Mouse (Mus musculus) erythroblast, adult 5-6 weeks (primary cell): Measurements from ENCODE around the gene Kcnn4. TPM values are rescaled to one million over a fixed set of nuclear protein-coding genes. Genes with fewer than 3 reads are reported as not detected.
"Not testable (repeated sequence)": the region's sequence is repeated elsewhere in the genome, so short reads cannot be mapped to it uniquely, and the experiment has no call there.

ENCODE experiments used
- ATAC-seq: replicated peaks from 2 replicates; pipeline ENCODE4 v1.8.0; 2016; ENCODE audit warnings: moderate number of reproducible peaks, mild to moderate bottlenecking, moderate TSS enrichment, inconsistent platforms; ENCODE audit not compliant: poor library complexity, low FRiP score, severe bottlenecking
- total RNA-seq, 2 experiments: library from RNA; stranded (forward) in 1 of 2; stranded (reverse) in 1 of 2; fragments of 150-400 nt in 1 of 2; fragments of 200-764, 138-1000 nt in 1 of 2; gene quantifications; 2 replicates each; pipeline versions ENCODE4 v1.2.3 to v1.2.4; 2015 to 2017; ENCODE audit warnings: low replicate concordance in 2 of 2

The Kcnn4 gene
- total RNA-seq, 2 experiments from 2014 or later, result 102 to 244 TPM

GRCm38 (mm10) chr7:24387059-24387556 lies 17.0 kb downstream of the Kcnn4 start:
- ATAC-seq, result no peak

DNA sequence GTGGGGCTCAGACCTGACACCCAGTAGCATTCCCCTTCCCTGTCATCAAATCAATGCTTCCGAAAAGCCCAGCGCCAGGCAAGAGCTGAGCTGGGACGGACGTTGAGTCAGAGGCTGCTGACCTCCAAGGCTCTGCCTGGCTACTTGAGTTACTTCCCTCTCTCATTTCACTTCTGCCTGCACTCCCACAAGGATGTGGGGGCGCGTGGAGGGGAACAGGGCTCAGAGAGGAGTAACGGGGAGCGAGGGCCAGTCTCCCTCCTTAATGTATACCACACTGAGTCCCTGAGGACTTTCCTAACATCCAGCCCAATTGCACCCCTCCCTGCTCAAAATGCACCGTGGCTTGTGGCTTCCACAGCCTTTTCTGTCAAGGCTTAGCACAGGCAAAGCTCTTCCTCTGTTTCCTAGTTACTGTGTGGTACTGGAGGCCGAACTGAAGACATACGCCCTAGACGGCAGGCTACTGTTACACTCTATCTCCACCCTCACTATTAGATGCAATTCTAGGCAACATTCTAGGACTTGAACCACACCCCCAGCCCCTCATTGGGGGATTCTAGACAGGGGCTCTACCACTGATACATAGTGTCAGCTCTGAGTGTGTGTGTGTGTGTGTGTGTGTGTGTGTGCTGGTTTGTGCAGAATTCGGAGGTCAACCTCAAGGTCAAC lies 19.6 kb downstream of the Kcnn4 start:
- no peak for ATAC-seq

DNA sequence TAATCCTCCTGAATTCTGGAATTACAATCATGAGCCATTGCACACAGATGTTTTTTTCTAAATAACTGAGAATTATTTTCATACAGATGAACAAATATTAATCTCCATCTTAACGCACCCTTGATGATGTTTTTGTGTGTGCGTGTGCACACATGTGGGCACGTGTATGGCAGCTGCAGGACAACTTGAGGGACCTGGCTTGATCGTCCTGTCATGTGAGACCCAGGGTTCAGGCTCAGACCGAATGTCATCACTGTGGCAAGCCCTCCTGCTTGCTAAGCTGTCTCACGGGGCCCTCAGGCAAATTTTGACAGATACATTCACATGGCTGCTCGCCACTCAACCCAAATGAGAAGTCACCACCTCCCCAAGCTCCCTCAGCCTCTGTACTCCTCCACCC lies 20.4 kb downstream of the Kcnn4 start:
- no peak for ATAC-seq

DNA sequence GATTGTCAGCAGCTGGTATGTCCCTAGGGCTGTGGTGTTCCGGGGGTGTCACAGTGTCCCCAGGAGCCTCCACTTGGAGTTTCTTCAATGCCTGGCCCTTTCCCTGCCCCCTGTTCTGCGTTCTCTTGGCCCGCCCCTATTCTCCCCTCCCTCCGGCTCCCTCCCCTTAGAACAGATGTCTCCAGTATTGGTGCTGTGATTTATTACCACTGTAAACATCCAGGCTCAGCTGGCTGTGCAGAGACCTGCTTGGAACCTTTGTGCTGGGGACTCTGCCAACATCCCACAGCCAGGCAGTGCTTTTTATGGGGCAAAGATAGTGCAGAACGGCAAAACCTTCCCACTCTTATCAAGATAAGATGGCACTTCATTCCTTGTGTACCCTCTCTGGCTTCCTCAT lies 21.0 kb downstream of the Kcnn4 start:
- no peak for ATAC-seq

DNA sequence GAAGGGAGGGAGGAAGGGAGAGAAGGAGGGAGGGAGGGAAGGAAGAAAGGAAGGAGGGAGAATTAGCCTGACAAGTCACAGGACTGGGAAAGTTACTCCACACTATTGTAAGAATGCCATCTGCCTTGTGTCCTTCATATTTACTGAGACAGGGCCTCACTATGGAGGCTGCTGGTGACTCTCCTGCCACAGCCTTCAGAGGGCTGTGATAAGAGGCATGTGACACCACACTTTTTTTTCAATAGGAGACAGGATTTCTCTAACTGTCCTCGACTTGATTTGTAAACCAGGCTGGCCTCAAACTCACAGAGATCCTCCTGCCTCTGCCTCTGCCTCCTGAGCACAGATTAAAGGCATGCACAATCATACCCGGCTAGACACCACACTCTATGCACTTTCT lies 21.6 kb downstream of the Kcnn4 start:
- ATAC-seq, result no peak

GRCm38 (mm10) chr7:24394054-24394453 lies 24.0 kb downstream of the Kcnn4 start:
- ATAC-seq, result no peak

GRCm38 (mm10) chr7:24394475-24395161 lies 24.6 kb downstream of the Kcnn4 start:
- peak; percentile 24 for ATAC-seq

GRCm38 (mm10) chr7:24396832-24397231 lies 26.8 kb downstream of the Kcnn4 start:
- peak; percentile 25; the same call in 1 of the 2 replicates for ATAC-seq

DNA sequence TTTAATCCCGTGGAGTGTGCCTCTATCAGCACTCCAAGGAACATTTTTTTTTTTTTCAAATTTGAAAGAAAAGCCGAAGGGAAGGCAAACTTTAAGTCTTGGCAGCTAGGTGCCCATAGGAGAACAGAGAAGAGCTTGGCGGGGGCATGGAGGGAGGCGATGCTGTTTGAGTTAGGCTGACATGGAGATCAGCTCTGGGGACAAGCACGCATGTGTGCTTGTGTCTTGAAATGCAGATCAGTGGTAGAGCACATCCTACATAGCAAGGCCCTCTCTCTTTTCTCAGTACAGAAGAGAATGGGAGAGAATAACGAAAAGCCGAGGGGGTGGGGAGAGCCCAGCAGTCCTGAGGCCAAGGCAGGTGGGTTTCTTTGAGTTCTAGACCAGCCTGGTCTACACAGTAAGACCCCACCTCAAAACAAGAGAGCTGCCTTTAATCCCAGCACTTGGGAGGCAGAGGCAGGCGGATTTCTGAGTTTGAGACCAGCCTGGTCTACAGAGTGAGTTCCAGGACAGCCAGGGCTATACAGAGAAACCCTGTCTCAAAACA lies 28.4 kb downstream of the Kcnn4 start:
- no peak for ATAC-seq

- peak; percentile 78 for ATAC-seq
These were observed 29.4 kb downstream of the Kcnn4 start, which contains the start of gene Smg9 for GRCm38 (mm10) chr7:24399256-24400081. TSS of gene Smg9 (plus strand) at chr7:24399619.

DNA sequence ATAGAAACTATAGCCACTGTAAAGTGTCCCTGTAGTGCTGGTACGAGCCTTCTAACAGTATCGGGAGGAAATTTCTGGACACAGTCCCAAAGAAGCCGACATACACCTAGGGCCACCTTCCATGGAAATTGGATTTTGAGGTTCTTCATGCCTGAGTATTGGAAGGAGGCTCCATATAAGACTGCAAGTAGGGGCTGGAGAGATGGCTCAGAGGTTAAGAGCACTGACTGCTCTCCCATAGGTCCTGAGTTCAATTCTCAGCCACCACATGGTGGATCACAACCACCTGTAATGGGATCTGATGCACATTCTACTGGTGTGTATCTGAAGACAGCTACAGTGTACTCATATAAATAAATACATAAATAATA lies 30.0 kb downstream of the Kcnn4 start:
- ATAC-seq, result peak; percentile 10

- not testable (repeated sequence) for ATAC-seq
These were observed 30.4 kb downstream of the Kcnn4 start for GRCm38 (mm10) chr7:24400489-24400888.

DNA sequence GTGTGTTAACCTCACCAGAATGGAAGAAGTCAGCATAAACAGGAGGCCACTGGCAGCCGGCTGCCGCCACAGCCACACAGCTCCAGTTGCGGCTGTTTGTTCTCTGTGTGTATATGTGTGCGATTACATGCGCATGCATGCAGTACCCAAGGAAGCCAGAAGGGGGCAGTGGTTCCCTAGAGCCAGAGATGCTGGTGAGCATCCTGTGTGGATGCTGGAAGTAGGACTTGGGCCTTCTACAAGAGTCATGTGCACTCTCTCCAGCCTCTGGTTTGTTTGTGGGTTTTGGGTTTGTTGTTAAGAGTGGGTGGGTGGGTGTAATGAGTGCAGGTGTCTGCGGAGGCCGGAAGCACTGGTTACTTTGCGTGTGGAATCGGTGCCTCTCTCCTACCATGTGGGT lies 32.8 kb downstream of the Kcnn4 start:
- ATAC-seq, result no peak

DNA sequence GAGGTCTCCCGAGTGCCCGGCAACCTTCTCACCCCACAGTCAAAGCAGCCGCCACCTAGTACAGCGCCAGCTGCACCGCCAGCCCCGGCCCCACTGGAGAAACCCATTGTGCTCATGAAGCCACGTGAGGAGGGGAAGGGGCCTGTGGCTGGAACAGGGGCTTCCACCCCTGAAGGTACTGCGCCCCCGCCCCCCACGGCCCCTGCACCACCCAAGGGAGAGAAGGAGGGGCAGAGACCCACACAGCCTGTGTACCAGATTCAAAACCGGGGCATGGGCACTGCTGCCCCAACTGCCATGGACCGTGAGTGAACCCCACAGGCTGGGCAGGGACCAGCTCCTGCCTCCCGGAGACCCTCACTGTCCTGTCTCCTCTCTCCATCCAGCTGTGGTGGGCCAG lies 35.6 kb downstream of the Kcnn4 start:
- no peak for ATAC-seq

GRCm38 (mm10) chr7:24406528-24407344 lies 36.7 kb downstream of the Kcnn4 start:
- peak; percentile 62 for ATAC-seq

DNA sequence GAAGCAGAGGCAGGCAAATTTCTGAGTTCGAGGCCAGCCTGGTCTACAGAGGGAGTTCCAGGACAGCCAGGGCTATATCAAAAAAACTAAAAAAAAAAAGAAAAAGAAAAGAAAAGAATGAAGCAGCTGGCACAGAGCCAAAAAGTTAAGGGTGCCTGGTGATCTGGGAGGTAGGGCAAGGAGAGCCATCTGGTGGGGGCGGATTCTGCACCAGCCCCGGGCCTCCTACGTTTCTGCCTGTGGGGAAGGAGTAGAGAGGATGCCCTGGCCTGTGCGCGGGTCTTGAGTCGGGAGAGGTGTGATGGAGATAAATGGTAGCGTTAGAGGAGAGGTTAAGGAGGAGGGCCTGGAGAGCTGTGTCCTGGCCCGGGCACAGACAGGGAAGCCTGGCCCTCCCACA lies 38.1 kb downstream of the Kcnn4 start:
- ATAC-seq, result no peak

- ATAC-seq, result no peak
These were observed 40.1 kb downstream of the Kcnn4 start for GRCm38 (mm10) chr7:24410123-24410522.

DNA sequence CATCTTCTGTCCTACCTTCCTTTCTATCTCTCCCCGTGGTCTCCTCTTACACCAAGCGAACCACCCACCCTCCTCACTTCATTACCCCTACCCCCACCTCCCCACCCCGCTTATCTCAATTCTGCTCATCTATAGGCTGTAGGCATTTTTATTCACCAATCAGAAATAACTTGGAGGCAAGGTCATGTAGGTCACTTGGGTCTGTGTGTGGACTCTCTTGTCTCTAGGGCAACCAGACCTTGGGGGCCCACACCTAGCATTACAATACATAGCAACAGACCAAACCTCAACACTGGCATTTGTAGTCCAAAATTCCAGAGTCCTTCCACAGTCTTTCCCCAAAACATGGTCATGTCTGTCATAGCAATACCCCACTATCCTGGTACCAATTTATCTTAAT lies 40.8 kb downstream of the Kcnn4 start:
- no peak for ATAC-seq

DNA sequence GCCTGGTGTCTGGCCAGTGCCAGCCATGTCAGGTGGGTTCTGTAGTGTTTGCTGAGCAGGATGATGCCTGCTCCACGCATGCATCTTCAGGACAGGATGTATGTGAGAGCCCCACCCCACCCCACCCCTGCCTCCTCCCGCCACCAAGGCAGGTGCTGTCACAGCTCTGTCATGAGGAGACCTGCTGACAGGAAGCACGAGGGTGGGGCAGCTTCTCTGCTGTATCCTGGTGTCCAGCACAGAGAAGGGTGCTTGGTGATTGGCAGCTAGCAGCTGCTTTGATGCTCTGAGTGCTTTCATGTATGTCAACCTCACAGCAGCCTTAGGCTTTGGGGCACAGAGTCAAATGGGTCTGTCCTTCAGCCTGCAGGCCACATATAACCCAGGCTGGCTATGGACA lies 43.6 kb downstream of the Kcnn4 start:
- ATAC-seq, result no peak
